Mouse (Mus musculus) CD8-positive naive resting alpha-beta T cell, adult 2 months (primary cell): ENCODE data around the gene Mapk3.
A peak's percentile ranks its signal among the peaks of the same experiment; 100 is the strongest.
"Not testable (repeated sequence)": the region's sequence is repeated elsewhere in the genome, so short reads cannot be mapped to it uniquely, and the experiment has no call there.

Source experiments
- DNase-seq, 2 experiments: peaks; one replicate each; pipeline ENCODE4 v3.0.0; 2022; ENCODE audit warnings: low read depth in 2 of 2, low spot score in 2 of 2

Mapk3 gene

DNA sequence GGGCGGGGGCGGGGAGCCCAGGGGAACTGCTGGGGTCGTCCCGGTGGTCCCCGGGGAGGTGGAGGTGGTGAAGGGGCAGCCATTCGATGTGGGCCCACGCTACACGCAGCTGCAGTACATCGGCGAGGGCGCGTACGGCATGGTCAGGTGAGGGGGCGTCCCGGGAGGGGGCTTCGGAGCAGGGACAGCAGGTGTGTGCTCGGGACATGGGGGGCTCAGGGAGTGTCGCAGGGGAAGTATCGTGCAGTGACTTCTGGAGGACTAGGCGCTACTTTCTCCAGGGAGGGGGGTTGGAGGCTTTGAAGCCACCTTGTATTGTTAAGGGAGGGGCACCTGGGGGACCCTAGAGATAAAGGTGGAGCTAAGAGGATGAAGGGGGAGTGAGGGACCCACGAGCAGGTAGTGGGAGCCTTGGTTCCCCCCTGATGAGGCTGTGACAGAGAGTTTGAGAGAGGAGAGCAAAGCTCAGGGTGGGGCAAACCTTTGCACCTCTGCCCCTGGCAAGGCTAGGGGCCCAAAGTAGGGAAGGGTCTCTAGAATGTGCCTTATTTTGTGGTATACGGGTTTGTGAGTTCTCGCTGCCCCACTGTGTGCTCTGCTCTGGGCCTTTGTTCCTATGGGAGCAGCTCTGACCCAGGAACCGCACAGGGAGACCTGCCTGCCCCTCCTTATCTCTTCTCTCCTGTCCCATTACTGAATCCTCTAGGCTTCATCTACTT lies 430 bp downstream of the Mapk3 start:
- DNase-seq, result no peak

- no peak for DNase-seq
Measured at GRCm38 (mm10) chr7:126760391-126760802, 996 bp downstream of the Mapk3 start.

DNA sequence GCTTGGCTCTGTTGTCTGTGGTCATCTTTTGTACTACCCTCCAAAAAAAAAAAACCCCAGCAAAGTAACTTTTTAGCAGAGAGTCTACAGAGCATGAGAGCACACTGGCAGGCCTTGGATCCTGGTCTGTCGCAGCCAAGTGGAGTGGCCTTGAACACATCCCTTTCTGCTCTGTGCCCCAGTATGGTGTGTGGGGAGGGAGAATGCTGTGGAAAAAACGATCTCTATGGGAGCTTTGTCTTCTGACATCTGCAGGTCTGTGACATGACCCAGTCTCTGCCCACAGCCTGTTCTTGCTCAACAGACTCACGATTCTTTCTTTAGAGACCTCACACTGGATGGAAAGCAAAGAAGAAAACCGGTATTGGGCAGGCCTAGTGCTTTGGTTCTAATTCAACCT lies 1.6 kb downstream of the Mapk3 start:
- no peak for DNase-seq

DNA sequence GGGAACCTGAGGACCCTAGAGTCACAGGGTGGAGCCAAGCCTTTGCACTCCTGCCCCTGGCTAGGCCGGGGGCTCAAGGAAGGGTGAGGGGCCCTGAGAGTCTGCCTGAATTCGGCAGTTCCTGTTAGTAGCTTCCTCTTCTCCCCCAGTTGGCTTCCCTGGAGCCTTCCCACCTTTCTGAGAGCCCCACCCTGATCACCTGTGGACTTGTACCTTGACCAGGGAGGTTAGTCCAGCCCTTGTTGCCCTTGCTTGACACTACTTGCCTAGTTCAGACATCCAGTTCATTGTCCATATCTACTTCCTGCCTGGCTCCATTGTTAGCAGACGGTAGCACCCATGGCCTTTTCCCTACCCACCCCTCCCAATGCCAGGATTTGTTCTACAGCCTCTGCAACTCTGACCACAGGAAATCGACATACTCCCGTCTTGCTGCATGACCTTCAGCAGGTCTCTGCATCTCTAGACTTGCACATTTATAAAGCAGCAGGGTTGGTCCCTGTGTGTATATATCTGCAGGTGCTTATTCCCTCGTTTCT lies 2.2 kb downstream of the Mapk3 start:
- DNase-seq, result no peak

GRCm38 (mm10) chr7:126762471-126763008 lies 3.1 kb downstream of the Mapk3 start:
- no peak for DNase-seq

- no peak for DNase-seq
Measured at GRCm38 (mm10) chr7:126765540-126765939, 6.1 kb downstream of the Mapk3 start.

GRCm38 (mm10) chr7:126766201-126766600 lies 6.8 kb downstream of the Mapk3 start, which contains the start of gene Gdpd3:
Gene Gdpd3, plus strand, starts transcription at chr7:126766334.
- DNase-seq, result no peak

GRCm38 (mm10) chr7:126767001-126767400 lies 7.6 kb downstream of the Mapk3 start:
- DNase-seq, result no peak

DNA sequence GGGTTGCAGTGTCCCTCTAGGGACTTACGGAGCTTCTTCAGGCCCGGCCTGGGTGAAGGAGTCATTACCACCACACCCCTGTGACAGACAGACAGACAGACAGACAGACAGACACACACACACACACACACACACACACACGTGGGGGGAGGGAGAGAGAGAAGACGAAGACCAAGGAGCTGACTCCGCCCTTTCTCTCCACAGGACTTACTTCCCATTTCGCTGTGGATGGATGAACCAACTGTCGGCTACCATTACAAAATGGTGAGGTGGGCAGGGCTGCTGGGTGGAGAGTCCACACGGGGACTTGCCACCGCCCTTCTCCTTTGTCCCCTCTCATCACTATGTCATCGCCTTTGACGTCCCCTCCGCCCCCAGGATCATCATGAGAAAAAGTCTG lies 11.4 kb downstream of the Mapk3 start:
- no peak for DNase-seq

GRCm38 (mm10) chr7:126773351-126773750 lies 13.9 kb downstream of the Mapk3 start:
- DNase-seq, result no peak

GRCm38 (mm10) chr7:126774463-126774862 lies 15.1 kb downstream of the Mapk3 start:
- DNase-seq, result no peak

GRCm38 (mm10) chr7:126775185-126775977 lies 16.0 kb downstream of the Mapk3 start:
- peak in 1 of 2 experiments; percentile 28 for DNase-seq

GRCm38 (mm10) chr7:126775978-126776234 lies 16.5 kb downstream of the Mapk3 start:
- no peak for DNase-seq

DNA sequence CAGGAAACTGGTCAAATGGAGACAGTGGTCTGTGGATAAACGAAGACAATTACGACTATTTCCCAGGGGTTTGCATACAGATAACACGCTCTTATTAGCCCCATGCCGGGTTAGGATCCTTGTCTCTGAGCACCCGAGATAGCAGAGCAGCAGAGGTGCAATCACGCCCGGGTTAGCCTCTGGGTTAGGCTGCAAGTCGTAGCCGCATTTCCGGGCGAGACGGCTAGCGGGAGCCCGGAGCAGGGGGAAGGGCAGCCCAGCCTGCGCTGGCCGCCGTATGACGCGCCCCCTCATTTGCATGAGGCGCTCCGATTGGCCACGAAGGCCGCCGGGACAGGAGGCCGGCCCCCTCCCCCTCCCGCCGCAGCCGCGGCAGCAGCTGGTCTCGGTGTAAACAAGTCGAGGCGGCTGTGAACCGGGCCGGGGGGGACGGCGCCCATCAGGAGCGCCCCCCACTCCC lies 17.2 kb downstream of the Mapk3 start, which contains the start of gene Ypel3:
Gene Ypel3, plus strand, starts transcription at position 358 of the 460 bp plus-strand sequence.
- peak; percentile 84 to 85 for DNase-seq

DNA sequence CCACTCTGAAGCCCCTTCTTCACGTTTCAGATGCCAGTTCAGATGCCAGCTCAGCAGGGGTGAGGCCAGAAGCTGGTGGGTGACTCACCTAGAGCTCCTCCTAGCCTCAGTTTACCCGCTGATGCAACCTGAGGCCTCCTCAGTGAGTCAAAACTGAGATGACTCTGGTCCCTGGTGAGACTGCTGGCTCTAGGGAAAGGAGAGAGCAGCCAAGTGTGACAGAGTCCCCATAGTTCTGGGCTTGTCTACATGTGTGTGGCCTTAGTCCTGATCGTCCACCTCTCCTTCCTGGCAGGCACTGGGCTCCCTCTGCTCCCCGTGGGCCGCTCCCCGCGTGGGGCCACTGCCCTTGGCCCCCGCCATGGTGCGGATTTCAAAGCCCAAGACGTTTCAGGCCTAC lies 18.1 kb downstream of the Mapk3 start:
- no peak for DNase-seq

DNA sequence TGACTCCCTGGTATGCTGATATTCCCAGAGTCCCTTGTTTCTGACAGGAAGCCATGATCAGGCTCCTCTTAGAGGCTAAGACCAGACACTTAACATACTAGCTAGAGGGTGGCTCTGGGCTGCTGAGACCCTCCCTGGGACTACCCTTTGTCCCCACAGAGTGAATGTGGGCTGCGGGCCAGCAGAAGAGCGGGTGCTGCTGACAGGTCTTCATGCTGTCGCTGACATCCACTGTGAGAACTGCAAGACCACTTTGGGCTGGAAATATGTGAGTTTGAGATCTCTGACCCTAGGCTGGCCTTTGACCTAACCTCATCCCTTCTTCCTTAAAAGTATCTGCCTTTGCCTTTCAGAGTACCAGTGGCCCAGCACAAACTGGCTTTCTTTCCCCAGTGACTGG lies 18.7 kb downstream of the Mapk3 start:
- no peak for DNase-seq

- DNase-seq, result not testable (repeated sequence)
Measured at GRCm38 (mm10) chr7:126779101-126779500, 19.7 kb downstream of the Mapk3 start.

DNA sequence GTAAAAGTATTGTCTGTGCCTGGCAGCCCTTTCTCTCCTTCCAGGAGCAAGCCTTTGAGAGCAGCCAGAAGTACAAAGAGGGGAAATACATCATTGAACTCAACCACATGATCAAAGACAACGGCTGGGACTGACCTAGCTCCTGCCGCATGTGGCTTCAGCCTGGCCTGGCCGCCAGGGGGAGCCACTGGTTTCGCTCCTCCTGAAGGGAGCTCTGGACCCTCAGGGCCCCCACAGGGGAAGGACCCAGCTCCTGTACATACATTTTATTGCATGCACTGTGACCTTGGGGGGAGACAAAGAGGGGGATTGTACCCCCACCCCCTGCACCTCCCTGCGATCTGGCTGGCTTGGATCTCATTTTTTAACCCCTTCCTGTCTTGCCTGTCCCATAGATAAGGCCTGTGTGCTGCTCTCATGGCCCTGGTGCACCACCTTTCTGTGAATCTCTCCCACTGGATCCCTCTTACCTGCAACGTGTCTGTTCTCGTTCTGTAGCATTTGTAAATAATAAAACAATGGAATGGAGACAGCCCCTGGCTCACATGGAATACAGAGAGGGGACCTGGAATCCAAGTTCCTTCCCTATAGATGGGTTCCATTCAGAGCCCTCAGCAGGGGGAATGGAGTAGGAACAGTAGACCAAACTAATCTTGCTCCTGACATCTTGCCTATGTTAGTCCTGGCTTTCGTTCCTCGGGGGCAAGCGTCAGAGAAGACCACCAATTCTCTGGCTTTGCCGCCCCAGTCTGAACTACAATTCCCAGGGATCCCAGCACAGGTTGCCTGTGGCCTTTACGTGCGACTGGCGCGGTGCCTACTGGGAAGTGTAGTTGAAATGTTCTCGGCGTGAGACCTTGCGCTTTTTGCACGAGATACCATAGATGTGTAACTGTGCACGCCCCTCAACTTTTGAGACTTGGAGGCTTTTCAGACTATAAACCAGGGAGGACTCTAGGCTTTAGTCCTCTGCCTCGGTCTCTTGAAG lies 20.9 kb downstream of the Mapk3 start:
- DNase-seq, result peak; percentile 82 to 87

- no peak for DNase-seq
Measured at GRCm38 (mm10) chr7:126780971-126781635, 21.7 kb downstream of the Mapk3 start, which contains the start of gene Tbx6. Gene Tbx6, plus strand, starts transcription at chr7:126781483.
